Mouse (Mus musculus) spleen, adult 2 months (tissue): ENCODE results near the gene Rap1gap. TPM values are rescaled to one million over a fixed set of nuclear protein-coding genes. Genes with fewer than 3 reads are reported as not detected.

Experiments used
- DNase-seq, 2 experiments: peaks; one replicate each; pipeline versions ENCODE4 v3.0.0 to v3.0.0-alpha.2; 2012 to 2021; ENCODE audit warnings: low spot score in 2 of 2, low read depth in 1 of 2
- H3K27ac ChIP-seq: fragments of 200-500 bp; 2 replicates; pipeline ENCODE4 v1.5.1; 2012; ENCODE audit warnings: low read length, inconsistent platforms; ENCODE audit not compliant: insufficient read depth
- H3K27me3 ChIP-seq: fragments of 200-500 bp; 2 replicates; pipeline ENCODE4 v1.6.1; 2012; ENCODE audit warnings: mild to moderate bottlenecking, moderate library complexity, low read length, inconsistent platforms; ENCODE audit not compliant: control insufficient read depth, insufficient read depth
- H3K36me3 ChIP-seq: fragments of 200-500 bp; 2 replicates; pipeline ENCODE4 v1.6.1; 2012; ENCODE audit warnings: mild to moderate bottlenecking, low read length, inconsistent platforms; ENCODE audit not compliant: control insufficient read depth, insufficient read depth
- H3K4me1 ChIP-seq: fragments of 200-500 bp; 2 replicates; pipeline ENCODE4 v1.6.1; 2011; ENCODE audit warnings: inconsistent platforms; ENCODE audit not compliant: control insufficient read depth, insufficient read depth, insufficient read length
- H3K4me3 ChIP-seq: fragments of 200-500 bp; 2 replicates; pipeline ENCODE4 v1.5.1; 2011; ENCODE audit warnings: mild to moderate bottlenecking, inconsistent platforms; ENCODE audit not compliant: insufficient read depth, insufficient read length; ENCODE audit errors: extremely low read depth
- CTCF ChIP-seq: fragments of 200-500 bp; IDR thresholded peaks from 2 replicates; pipeline ENCODE4 v1.5.1; 2011; ENCODE audit warnings: mild to moderate bottlenecking, inconsistent platforms; ENCODE audit not compliant: insufficient read depth, insufficient read length, insufficient replicate concordance; ENCODE audit errors: extremely low read depth
- POLR2A ChIP-seq: fragments of 200-500 bp; IDR thresholded peaks from 2 replicates; pipeline ENCODE4 v1.6.1; 2011; ENCODE audit warnings: low read depth, low read length, inconsistent platforms
- WGBS: fragments of 180-500 bp; shearing (Covaris S2); methylation state at CpG from one replicate; pipeline ENCODE4 v1.1.7; 2018; 5-methylcytosine and 5-hydroxymethylcytosine counted together
- polyA plus RNA-seq: library from polyadenylated mRNA; depleted of rRNA; stranded (reverse); fragments of >200 nt; gene quantifications from 2 replicates; pipeline ENCODE4 v1.2.3, GENCODE M21; 2012

The Rap1gap gene
- polyA plus RNA-seq, 1 experiment: 49.3 TPM

DNA sequence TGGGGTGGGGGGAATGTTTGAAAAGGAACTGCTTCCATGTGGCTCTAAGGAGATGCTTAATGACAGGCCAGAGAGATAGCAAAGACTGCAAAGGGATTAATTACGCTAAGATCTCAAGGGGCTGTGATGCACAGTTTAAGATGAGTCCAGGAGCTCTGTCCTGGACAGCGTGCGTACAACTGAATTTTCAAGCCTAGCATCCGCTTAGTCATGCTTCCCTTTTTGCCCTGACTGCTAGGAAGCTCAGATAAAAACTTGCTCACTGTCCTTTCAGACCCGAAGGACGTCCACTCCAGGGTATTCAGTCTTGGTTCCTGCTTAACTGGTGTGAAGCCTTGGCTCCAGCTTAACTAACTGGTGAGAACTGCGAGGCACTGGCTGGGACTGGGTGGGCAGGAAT is 75.8 kb downstream of the Rap1gap start:
- DNase-seq: no peak
- TF ChIP-seq CTCF (no peak), POLR2A (no peak)
- no peaks in the 10 kb centered on the region for H3K36me3 ChIP-seq
- 52% methylated on average over 7 of the region's 7 CpGs for WGBS
- no peaks in the 10 kb centered on the region; the same call in none of the 2 replicates for H3K4me1 ChIP-seq
- no peak overlapping the region for H3K4me3 ChIP-seq
- H3K27me3 ChIP-seq: no peaks in the 10 kb centered on the region
- H3K27ac ChIP-seq: no peak overlapping the region

DNA sequence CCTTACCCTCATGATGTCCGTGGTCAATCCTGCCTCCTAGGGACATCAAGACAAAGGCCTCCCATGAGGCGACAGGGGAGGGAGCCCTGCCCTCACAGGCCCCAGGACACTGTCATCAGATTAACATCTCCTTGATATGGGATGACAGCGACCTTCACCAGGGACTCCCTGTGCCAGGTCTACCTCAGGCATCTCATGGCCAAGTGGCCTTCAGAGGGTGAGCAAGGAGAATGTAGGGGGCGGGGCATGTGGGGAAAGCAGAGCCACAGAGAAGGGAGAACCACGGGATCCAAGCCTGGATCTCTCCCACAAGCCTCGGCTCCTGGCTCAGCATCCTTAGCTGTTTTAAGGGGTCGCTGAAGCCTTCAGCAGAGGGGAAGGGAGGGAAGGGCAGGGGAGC is 79.3 kb downstream of the Rap1gap start:
- Histone ChIP-seq H3K27ac (no peak overlapping the region), H3K36me3 (no peaks in the 10 kb centered on the region), H3K4me1 (no peaks in the 10 kb centered on the region; the same call in 1 of the 2 replicates), H3K27me3 (no peaks in the 10 kb centered on the region), H3K4me3 (no peak overlapping the region)
- TF ChIP-seq CTCF (no peak), POLR2A (no peak)
- 74% methylated on average over 7 of the region's 7 CpGs for WGBS
- no peak for DNase-seq

DNA sequence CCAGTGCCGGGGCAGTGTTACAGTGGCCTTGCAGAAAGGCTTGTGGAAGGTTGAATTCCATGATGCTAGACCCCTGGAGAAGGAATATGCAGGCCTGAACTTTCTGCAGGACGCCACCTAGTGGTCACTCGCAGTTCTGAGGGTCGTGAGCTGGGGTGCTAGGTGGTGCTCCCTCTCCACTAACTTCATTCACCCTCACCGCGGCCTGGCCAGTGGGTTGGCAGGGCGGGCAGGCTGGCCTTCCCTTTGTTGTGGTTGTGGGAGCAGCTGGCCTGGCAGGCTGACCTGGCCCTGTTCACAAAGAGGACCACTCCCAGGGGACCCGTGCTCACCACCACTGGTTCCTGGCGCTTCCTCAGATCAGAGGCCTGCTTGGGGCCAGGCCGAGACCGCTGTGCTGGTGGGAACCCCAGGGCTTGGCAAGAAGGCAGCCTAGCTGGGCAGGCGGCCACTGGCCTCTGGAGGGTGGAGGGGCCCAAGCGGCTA is 80.0 kb downstream of the Rap1gap start:
- Histone ChIP-seq H3K36me3 (no peaks in the 10 kb centered on the region), H3K4me3 (no peak overlapping the region), H3K27me3 (no peaks in the 10 kb centered on the region), H3K27ac (no peak overlapping the region), H3K4me1 (peaks cover 4% of the 10 kb centered on the region; the same call in 1 of the 2 replicates)
- 63% methylated on average over 13 of the region's 13 CpGs for WGBS
- no peak for DNase-seq
- TF ChIP-seq POLR2A (no peak), CTCF (peak; percentile 23; the same call in 1 of the 2 replicates)

DNA sequence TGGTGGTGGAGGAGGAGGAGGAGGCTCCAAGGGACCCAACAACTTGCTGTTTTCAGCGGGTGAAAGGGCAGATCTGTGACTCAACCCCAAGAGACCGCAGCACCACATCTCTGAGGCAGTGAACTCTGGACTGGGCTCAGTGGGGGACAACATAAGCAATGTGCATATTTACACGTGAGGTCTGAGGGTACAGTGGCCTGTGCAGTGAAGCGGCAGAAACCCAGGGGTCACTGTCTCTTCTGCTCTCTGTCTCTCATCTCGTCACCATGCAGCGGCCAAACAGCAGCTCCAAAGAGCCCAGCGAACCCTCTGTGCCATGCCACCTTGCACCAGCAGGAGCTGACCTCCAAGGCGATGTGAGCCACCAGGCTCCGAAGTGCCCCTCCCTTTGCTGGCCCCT is 82.6 kb downstream of the Rap1gap start:
- TF ChIP-seq POLR2A (no peak), CTCF (no peak)
- H3K36me3 ChIP-seq: no peaks in the 10 kb centered on the region
- H3K27ac ChIP-seq: no peak overlapping the region
- H3K4me3 ChIP-seq: no peak overlapping the region
- no peak for DNase-seq
- 90% methylated on average over 9 of the region's 9 CpGs for WGBS
- H3K4me1 ChIP-seq: peaks cover 4% of the 10 kb centered on the region; the same call in 1 of the 2 replicates
- H3K27me3 ChIP-seq: no peaks in the 10 kb centered on the region

- TF ChIP-seq POLR2A (no peak), CTCF (no peak)
- Histone ChIP-seq H3K27ac (no peak overlapping the region), H3K4me3 (no peak overlapping the region), H3K4me1 (peaks cover 4% of the 10 kb centered on the region; the same call in 1 of the 2 replicates), H3K27me3 (no peaks in the 10 kb centered on the region), H3K36me3 (no peaks in the 10 kb centered on the region)
- WGBS: 87% methylated on average over 5 of the region's 5 CpGs
- DNase-seq: no peak
These were observed 83.1 kb downstream of the Rap1gap start for GRCm38 (mm10) chr4:137747590-137747989.

DNA sequence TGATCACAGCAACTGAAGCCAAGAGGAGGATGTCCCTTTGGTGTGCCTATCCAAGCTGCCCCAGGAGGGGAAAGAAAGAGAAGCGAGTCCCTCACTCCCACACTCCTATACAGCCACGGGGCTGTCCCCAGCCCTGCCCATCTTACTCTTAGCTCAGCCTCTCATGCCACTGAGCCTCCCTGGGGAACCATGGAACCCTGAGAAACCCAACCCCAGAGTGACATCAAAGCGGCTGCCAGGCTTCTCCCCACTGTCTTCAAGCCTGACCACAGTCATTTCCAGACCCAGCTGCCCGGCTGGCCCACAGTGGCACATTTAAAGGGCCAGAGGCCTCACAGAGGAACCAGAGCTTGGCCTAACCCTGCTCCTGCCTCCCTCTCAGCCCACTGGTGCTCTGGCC is 84.2 kb downstream of the Rap1gap start:
- peaks cover 4% of the 10 kb centered on the region; the same call in 1 of the 2 replicates for H3K4me1 ChIP-seq
- TF ChIP-seq CTCF (no peak), POLR2A (no peak)
- no peaks in the 10 kb centered on the region for H3K27me3 ChIP-seq
- no peak overlapping the region for H3K27ac ChIP-seq
- 19% methylated on average over 4 of the region's 4 CpGs for WGBS
- peak in 1 of 2 experiments; percentile 40 for DNase-seq
- H3K4me3 ChIP-seq: no peak overlapping the region
- H3K36me3 ChIP-seq: no peaks in the 10 kb centered on the region

- TF ChIP-seq CTCF (no peak), POLR2A (no peak)
- WGBS: 44% methylated on average over 9 of the region's 9 CpGs
- Histone ChIP-seq H3K27ac (no peak overlapping the region), H3K27me3 (no peaks in the 10 kb centered on the region), H3K36me3 (no peaks in the 10 kb centered on the region), H3K4me3 (no peak overlapping the region), H3K4me1 (peaks cover 4% of the 10 kb centered on the region; the same call in 1 of the 2 replicates)
- DNase-seq: no peak
These were observed 85.2 kb downstream of the Rap1gap start for GRCm38 (mm10) chr4:137749680-137750079.
